Mouse (Mus musculus) left cerebral cortex, adult 9 months (tissue): Measurements from ENCODE around the gene Lin52.

Experiments used
- DNase-seq, 2 experiments: peaks; one replicate each; pipeline ENCODE4 v3.0.0; 2022; ENCODE audit warnings: low spot score in 2 of 2

Gene Lin52

GRCm38 (mm10) chr12:84450718-84451646 is at the start of gene Lin52, which contains the start of gene Aldh6a1:
Gene Lin52, plus strand, starts transcription at chr12:84451422.
Gene Aldh6a1, minus strand, starts transcription at chr12:84451004.
- peak; percentile 99 for DNase-seq

DNA sequence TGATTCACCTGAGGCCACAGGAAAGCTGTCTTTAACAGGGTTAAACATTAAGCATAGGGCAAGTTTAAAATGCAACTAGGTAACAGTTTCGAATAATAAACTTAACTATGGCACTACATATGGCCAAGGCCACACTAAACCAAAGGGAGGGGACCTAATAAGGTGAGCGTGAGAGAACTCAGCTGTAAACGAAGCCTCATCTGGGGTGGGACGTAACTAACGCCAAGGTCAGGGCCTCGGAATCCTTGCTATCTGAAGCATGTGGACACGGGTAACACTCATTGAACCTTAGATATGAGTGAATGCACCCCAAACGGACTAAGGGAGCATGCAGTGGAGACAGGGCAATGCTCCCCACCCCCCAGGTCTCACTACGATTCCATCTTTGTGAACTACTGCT is 48.3 kb upstream of the Lin52 start:
- DNase-seq, result no peak

DNA sequence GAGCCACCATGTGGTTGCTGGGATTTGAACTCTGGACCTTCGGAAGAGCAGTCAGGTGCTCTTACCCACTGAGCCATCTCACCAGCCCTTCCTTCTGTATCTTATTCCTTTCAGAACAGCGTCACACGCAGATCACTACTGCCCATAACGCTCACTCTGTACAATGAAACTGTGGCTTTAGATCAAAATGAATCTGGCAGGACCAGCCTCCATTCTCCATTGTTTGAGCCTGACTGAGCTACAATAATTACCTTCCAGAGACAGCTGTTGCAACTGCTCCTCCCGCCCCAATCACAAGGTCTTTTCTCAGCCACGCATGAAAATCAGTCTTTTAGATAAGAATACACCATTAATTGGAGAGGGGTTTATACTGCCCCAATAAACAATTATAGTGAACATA is 46.7 kb upstream of the Lin52 start:
- no peak for DNase-seq

DNA sequence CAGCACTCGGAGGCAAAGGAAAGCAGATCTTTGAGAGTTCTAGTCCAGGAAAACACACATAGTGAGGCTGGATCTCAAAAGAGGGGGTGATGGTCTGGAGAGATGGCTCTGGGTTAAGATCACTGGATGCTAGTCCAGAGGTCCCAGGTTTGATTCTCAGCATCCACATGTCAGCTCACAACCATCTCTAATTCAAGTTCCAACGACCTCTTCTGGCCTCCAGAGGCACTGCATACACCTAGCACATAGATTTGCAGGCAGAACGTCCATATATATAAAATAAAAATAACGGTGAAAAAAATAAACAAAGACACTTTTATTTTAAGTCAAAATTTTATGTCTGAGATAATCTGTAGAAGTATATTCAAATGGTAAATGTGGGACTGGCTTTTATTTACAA is 44.0 kb upstream of the Lin52 start:
- DNase-seq, result no peak

GRCm38 (mm10) chr12:84407874-84408818 is 43.1 kb upstream of the Lin52 start:
- peak in 1 of 2 experiments; percentile 30 for DNase-seq

GRCm38 (mm10) chr12:84408819-84409507 is 42.3 kb upstream of the Lin52 start, which contains the start of the genes Entpd5 and Bbof1:
Gene Entpd5, minus strand, starts transcription at chr12:84409029.
Gene Bbof1, plus strand, starts transcription at chr12:84409071.
- DNase-seq, result peak; percentile 68 to 89

- peak; percentile 52 to 86 for DNase-seq
Observed at GRCm38 (mm10) chr12:84416834-84417604, 34.2 kb upstream of the Lin52 start, which contains the start of gene Rnf113a2. Gene Rnf113a2, plus strand, starts transcription at chr12:84417196.

DNA sequence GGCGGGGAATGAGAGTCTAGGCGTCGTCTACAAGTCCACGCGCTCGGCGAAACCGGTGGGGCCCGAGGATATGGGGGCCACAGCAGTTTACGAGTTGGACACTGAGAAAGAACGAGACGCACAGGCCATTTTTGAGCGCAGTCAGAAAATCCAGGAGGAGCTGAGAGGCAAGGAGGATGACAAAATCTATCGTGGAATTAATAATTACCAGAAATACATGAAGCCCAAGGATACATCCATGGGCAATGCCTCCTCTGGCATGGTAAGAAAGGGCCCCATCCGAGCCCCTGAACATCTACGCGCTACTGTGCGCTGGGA is 33.7 kb upstream of the Lin52 start:
- no peak for DNase-seq

DNA sequence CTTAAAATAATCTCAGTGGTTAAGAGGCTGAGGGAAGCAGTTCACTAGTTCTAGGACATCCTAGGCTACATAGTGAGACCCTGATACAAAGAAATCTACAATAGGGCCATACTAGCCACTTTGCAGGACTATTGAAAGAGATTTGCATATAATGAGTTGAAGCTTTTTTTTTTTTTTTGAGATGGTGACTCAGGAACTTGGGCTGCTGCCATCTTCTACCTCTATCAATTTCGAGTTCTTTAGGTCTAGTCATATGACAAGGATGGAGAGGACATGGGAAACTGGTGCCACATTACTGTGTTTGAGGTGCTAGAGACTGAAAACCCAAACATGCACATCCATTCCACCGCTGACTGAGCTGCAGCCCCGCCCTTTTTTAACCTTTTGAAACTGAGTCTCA is 27.2 kb upstream of the Lin52 start:
- DNase-seq, result no peak

DNA sequence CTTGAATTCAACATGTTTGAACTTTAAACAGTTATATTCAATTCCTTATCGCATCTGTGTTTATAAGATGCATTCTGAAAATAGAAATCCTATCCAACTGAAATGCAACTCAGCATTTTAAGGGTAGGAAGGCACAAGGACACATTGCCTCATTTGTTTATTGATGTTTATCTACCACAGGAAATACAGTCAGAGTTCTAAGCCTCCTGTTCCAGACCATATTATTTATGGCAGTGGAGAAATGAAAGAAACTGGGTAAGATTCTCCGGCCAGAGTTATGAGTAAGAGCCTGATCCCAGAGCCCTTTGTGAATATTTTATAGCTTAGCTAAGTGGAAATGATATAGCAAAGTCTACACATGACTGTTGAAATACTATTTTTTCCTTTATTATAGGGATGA is 21.4 kb upstream of the Lin52 start:
- no peak for DNase-seq

DNA sequence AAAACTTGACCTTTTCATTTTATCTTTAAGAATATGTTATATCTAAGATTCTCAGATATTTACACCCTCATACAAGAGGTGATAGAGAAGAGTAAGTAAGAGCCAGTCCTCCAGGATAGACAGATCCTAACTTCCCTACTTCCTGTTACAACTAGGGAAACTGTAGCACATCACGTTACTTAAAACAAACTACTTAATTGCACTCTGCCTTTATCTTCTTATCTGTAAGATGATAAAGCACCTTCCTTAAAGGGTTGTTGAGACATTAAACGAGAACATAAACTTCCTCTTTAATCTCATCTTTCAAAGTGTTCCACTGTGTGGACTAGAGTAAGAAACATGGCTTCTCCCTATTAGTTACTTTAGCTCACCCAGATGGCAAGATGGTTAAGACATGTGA is 12.5 kb upstream of the Lin52 start:
- DNase-seq, result no peak

DNA sequence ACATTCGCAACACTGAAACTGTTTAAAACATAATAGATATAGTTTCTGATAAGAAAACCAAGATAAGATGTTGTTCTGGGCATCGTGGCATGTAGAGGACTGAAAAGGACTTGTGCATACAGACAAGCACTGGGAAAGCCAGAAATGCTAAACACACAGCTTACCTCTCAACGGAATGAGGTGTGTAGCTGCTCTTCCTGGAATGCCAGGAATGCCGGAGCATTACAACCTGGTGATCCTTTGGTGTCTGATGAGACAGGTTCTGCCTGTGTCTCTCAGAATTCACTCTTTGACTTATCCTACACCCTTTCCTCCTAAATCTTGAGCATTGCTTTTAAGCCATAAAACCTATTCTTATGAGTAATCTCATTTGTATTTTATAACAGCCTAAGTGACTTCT is 8.7 kb upstream of the Lin52 start:
- DNase-seq, result no peak

GRCm38 (mm10) chr12:84447386-84447785 is 3.8 kb upstream of the Lin52 start:
- DNase-seq, result no peak

GRCm38 (mm10) chr12:84448181-84448580 is 3.0 kb upstream of the Lin52 start:
- DNase-seq, result no peak

DNA sequence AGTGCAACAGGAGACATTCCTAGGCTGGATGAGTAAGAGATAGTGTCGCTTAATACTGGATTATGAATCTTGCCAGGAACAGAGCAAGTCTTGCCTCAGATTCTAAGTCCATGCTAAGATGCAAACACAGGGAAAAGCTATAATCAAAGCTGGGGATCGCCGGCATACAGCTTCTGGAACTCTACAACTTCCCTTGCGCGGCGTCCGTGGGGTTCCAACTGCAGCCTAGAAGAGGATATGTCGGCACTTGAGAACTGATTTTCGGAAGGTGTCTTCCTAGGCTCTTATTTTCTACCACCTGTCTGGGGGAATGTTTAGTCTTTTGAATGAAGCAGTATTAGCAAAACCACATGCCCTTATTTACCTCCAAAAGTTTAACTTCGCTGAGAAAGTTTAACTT is 1.3 kb upstream of the Lin52 start:
- DNase-seq, result no peak

DNA sequence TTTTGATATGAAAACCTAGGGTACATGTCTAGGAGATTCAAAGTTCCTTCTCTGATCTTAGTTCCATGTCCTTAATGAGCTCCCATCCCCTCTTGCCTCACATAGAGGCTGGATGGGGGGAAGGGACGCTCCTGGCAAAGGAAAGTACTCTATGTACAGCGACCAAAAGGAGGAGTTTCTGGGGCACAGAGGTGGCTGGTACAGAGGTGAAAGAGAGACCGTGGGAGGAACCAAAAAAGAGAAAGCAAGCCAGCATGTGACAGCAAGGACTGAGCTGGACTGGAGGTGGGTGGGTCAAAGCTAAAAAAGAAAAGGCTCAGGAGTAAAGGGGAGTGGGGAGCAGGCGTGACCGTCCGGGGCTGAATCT is 888 bp upstream of the Lin52 start:
- DNase-seq, result peak in 1 of 2 experiments; percentile 33

- DNase-seq, result peak in 1 of 2 experiments; percentile 14
Observed at GRCm38 (mm10) chr12:84451801-84452200, 579 bp downstream of the Lin52 start.

DNA sequence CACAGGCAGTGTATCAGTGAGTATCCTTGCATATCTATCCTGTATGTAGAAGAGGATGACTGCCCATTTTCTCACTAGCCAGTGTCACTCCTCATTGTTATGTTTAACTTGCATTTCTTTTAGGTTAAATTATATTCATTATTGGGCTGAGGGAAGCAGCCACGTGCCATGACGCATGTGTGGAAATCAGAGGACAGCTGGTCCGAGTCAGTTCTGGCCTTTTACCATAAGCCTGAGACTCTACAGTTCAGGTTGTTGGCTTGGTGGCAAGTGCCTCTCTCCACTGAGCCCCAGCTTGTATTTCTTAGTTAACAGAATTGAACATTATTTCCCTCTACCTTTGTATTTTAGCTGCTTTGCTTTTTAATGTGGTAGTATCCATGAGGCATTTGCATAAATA is 5.7 kb downstream of the Lin52 start:
- no peak for DNase-seq

GRCm38 (mm10) chr12:84459845-84460244 is 8.6 kb downstream of the Lin52 start:
- no peak for DNase-seq

DNA sequence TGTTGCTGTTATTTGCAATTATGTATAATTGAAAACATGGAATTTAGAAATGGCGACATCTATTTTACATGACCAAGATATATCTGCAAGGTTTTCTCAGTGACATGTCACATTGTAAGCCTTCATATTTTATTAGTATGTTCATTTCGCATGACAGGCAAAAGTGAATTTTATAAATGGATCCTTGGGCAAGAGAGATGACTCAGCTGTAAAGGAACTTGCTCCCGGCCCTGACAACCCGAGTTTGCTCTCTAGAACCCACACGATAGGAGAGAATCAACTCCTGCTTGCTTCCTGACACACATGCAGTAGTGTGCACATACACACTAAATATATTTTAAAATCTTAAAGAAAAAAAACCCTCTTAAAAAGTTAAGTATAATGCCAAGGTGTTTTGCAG is 10.2 kb downstream of the Lin52 start:
- no peak for DNase-seq

- no peak for DNase-seq
Observed at GRCm38 (mm10) chr12:84462856-84463255, 11.6 kb downstream of the Lin52 start.
